In the genomic region with DNA sequence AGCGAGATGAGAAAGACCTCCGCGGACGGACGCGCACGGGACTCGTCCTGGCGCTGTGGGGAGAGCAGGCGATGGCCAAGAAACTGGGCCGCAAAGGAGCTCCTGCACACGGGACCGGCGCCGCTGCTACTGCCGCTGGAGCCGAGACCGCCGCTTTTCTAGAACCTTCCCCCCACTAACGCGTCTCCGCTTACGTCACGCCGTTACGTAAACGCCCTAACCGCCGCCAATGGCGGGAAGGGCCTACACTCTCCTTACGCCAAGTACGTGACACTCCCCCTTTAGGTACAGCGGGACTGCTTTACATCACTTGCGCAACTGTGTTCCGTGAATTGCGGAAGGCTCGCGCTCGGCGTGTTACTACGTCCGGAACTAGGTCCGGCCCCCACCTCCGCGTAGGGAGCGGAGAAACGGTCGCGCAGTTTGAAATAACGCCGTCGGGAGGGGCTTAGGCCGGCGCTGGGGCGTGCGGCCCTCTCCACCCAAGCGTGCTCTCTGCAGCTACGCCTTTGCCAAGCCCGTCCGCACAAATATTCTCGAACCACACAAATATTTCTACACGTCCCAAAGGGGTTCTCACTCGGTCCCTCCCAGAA, we compare ENCODE assay signal across 8 mouse cellular contexts. TPM values are rescaled to one million over a fixed set of nuclear protein-coding genes. Genes with fewer than 3 reads are reported as not detected.
DNase-seq lines count a peak whose midpoint lies in the region; ATAC-seq lines count a peak whose summit lies in the region.

Gene Hnrnpa2b1, minus strand, starts transcription at position 180 of the 596 bp plus-strand sequence.

- H3K4me3 ChIP-seq in brown adipose tissue, adult 24 weeks (ENCODE audit: insufficient read depth, low read depth, low read length) = peak within 1 kb of the TSS; percentile 92
- peak within 1 kb of the TSS; percentile 94 for H3K4me3 ChIP-seq in heart, embryonic 13.5 days
- H3K4me3 ChIP-seq in liver, embryonic 12.5 days = peak within 1 kb of the TSS; percentile 94
- peak within 1 kb of the TSS; percentile 96 for H3K4me3 ChIP-seq in stomach, embryonic 15.5 days (replicated peaks)

- no peaks in the 10 kb centered on the region for H3K9me3 ChIP-seq in heart, embryonic 13.5 days
- H3K9me3 ChIP-seq in liver, embryonic 12.5 days (replicated peaks) = no peaks in the 10 kb centered on the region
- no peaks in the 10 kb centered on the region for H3K9me3 ChIP-seq in stomach, embryonic 15.5 days

- peak within 1 kb of the TSS; percentile 100 for H3K9ac ChIP-seq in heart, embryonic 13.5 days
- peak within 1 kb of the TSS; percentile 93 for H3K9ac ChIP-seq in liver, embryonic 12.5 days
- peak within 1 kb of the TSS; percentile 98 for H3K9ac ChIP-seq in stomach, embryonic 15.5 days

- H3K36me3 ChIP-seq in heart, embryonic 13.5 days = peaks cover 55% of the 10 kb centered on the region
- peaks cover 62% of the 10 kb centered on the region for H3K36me3 ChIP-seq in liver, embryonic 12.5 days
- H3K36me3 ChIP-seq in stomach, embryonic 15.5 days = peaks cover 12% of the 10 kb centered on the region; the same call in 1 of the 2 replicates

- DNase-seq in CD4-positive, CD25-positive, alpha-beta regulatory T cell, adult 2 months (ENCODE audit: low read depth, low spot score) = peak; percentile 99
- peak; percentile 95 for DNase-seq in fat pad, adult 2 months (ENCODE audit: extremely low read depth, low read depth, low spot score)
- DNase-seq in kidney, postnatal 10 days = peak; percentile 98
- DNase-seq in natural killer cell, adult 2 months (ENCODE audit: low spot score in 2 of 2) = peak; percentile 99 to 100

- H3K4me1 ChIP-seq in brown adipose tissue, adult 24 weeks (ENCODE audit: control insufficient read depth, insufficient read depth, insufficient read length, low read length) = no peaks in the 10 kb centered on the region
- H3K4me1 ChIP-seq in heart, embryonic 13.5 days = peaks cover 41% of the 10 kb centered on the region
- peaks cover 44% of the 10 kb centered on the region for H3K4me1 ChIP-seq in liver, embryonic 12.5 days
- H3K4me1 ChIP-seq in stomach, embryonic 15.5 days = peaks cover 23% of the 10 kb centered on the region

- peak within 1 kb of the TSS; percentile 100 for H3K27ac ChIP-seq in brown adipose tissue, adult 24 weeks (replicated peaks; ENCODE audit: low read depth, low read length)
- H3K27ac ChIP-seq in heart, embryonic 13.5 days (replicated peaks) = peak within 1 kb of the TSS; percentile 100
- peak within 1 kb of the TSS; percentile 98 for H3K27ac ChIP-seq in liver, embryonic 12.5 days
- H3K27ac ChIP-seq in stomach, embryonic 15.5 days = peak within 1 kb of the TSS; percentile 99

- WGBS in heart, embryonic 13.5 days = under 1% methylated on average over 63 of the region's 63 CpGs
- WGBS in liver, embryonic 12.5 days (ENCODE audit: insufficient replicate concordance) = under 1% methylated on average over 63 of the region's 63 CpGs
- WGBS in stomach, embryonic 15.5 days = under 1% methylated on average over 63 of the region's 63 CpGs

- H3K4me2 ChIP-seq in heart, embryonic 13.5 days = peak within 1 kb of the TSS; percentile 77
- H3K4me2 ChIP-seq in liver, embryonic 12.5 days = peak within 1 kb of the TSS; percentile 63
- peak within 1 kb of the TSS; percentile 44 for H3K4me2 ChIP-seq in stomach, embryonic 15.5 days

- peak; percentile 82 for ATAC-seq in heart, embryonic 13.5 days (ENCODE audit: extremely low read depth, insufficient number of reproducible peaks, low FRiP score, low TSS enrichment)
- ATAC-seq in liver, embryonic 12.5 days = peak; percentile 91
- ATAC-seq in stomach, embryonic 15.5 days (ENCODE audit: insufficient read depth, low FRiP score, low read depth) = peak; percentile 93

- H3K27me3 ChIP-seq in heart, embryonic 13.5 days (replicated peaks) = no peaks in the 10 kb centered on the region
- H3K27me3 ChIP-seq in liver, embryonic 12.5 days (replicated peaks) = no peaks in the 10 kb centered on the region
- H3K27me3 ChIP-seq in stomach, embryonic 15.5 days (replicated peaks) = no peaks in the 10 kb centered on the region

RNA-seq across cellular contexts. Expression of gene Hnrnpa2b1, which starts in this region (rescaled TPM):
- 410 and 880 TPM in 2 replicates for polyA plus RNA-seq in brown adipose tissue, adult 24 weeks (2012; ENCODE audit: insufficient read depth, insufficient read length, missing spikeins)
- polyA plus RNA-seq in heart, embryonic 13.5 days (2015; fragmentation: Nextera tagmentation; extraction: Ambion mirVana) = 1,097 and 1,199 TPM in 2 replicates
- 1,236 and 1,328 TPM in 2 replicates for polyA plus RNA-seq in liver, embryonic 12.5 days (2016; fragmentation: Nextera tagmentation; extraction: Ambion mirVana)
- polyA plus RNA-seq in stomach, embryonic 15.5 days (2015; fragmentation: Nextera tagmentation; extraction: Ambion mirVana) = 1,728 and 1,813 TPM in 2 replicates

Comparison
In these comparisons a context has a peak if more than half of its experiments do, and no peak if none do; other contexts are left out.
1. Peak in every context shown above with its lines: DNase-seq, ATAC-seq, H3K4me3 ChIP-seq and H3K27ac ChIP-seq.